ENCODE assay signal across 9 mouse cellular contexts in the genomic region with DNA sequence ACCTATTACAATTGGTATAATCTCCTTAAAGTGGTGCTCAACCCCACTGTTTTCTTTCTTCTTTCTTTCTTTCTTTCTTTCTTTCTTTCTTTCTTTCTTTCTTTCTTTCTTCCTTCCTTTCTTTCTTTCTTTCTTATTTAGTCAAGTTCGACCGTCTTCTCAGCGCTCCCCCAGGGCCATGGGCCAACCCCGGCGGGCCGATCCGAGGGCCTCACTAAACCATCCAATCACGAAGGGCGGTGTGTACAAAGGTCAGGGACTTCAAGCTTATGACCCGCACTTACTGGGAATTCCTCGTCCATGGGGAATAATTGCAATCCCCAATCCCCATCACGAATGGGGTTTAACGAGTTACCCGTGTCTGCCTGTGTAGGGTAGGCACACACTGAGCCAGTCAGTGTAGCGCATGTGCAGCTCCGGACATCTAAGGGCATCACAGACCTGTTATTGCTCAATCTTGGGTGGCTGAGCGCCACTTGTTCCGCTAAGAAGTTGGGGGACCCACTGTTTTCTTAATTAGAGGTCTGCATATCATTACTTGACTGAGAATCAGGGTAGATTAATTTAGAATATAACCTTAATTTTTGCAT. TPM values are rescaled to one million over a fixed set of nuclear protein-coding genes. Genes with fewer than 3 reads are reported as not detected.
DNase-seq lines count a peak whose midpoint lies in the region; ATAC-seq and TF ChIP-seq lines count a peak whose summit lies in the region.
"Had no signal": no experiment of that assay in that cellular context is flagged by ENCODE, and none has a peak within 500 bp of the region (broad histone marks: within the 10 kb centered on the region; RNA-seq: fewer than 3 reads in every experiment).

No protein-coding gene starts in this region.

- intact Hi-C loops in gastrocnemius, adult 2 months (cut with DNase I): no loop called here

- no peak overlapping the region for H3K9ac ChIP-seq in intestine, embryonic 16.5 days (ENCODE audit: low read depth, low read length)
- no peak overlapping the region for H3K9ac ChIP-seq in lung, embryonic 16.5 days (ENCODE audit: low read length)

- DNase-seq in 3T3-L1 (ENCODE audit: low read depth, low spot score) (peak; percentile 99), G1E (ENCODE audit: low spot score) (peak; percentile 100)
- DNase-seq in cerebellum, postnatal 10 days: peak; percentile 79 to 87
- DNase-seq in gastrocnemius, adult 2 months: peak; percentile 74
- DNase-seq in retina, adult 2 months (ENCODE audit: low read depth, low spot score): peak; percentile 72
- peak; percentile 70 for DNase-seq in urinary bladder, postnatal 10 days (ENCODE audit: low spot score)

- TF ChIP-seq CTCF in G1E (IDR thresholded peaks at IDR 0.05; ENCODE audit: low read depth, low read length): no peak
- TF ChIP-seq CTCF in gastrocnemius, adult 2 months (IDR thresholded peaks at IDR 0.05): no peak

- no peaks in the 10 kb centered on the region for H3K9me3 ChIP-seq in G1E (replicated peaks)
- H3K9me3 ChIP-seq in intestine, embryonic 16.5 days (ENCODE audit: control insufficient read depth, low read length): no peaks in the 10 kb centered on the region
- H3K9me3 ChIP-seq in lung, embryonic 16.5 days (ENCODE audit: control insufficient read depth, low read length): peaks cover 3% of the 10 kb centered on the region; the same call in 1 of the 2 replicates

- no peaks in the 10 kb centered on the region for H3K4me1 ChIP-seq in G1E (ENCODE audit: insufficient read depth, low read depth, low read length)
- no peaks in the 10 kb centered on the region for H3K4me1 ChIP-seq in intestine, embryonic 16.5 days (ENCODE audit: control insufficient read depth, insufficient read depth, low read length)
- H3K4me1 ChIP-seq in lung, embryonic 16.5 days (replicated peaks; ENCODE audit: control insufficient read depth, insufficient read depth, low read length): no peaks in the 10 kb centered on the region

- H3K36me3 ChIP-seq in G1E (replicated peaks): no peaks in the 10 kb centered on the region
- no peaks in the 10 kb centered on the region for H3K36me3 ChIP-seq in intestine, embryonic 16.5 days (ENCODE audit: control insufficient read depth, insufficient read depth, low read length)
- H3K36me3 ChIP-seq in lung, embryonic 16.5 days (ENCODE audit: control insufficient read depth, insufficient read depth, low read length): no peaks in the 10 kb centered on the region

- no peaks in the 10 kb centered on the region for H3K27me3 ChIP-seq in G1E (ENCODE audit: insufficient read depth, low read length)
- H3K27me3 ChIP-seq in intestine, embryonic 16.5 days (replicated peaks; ENCODE audit: control insufficient read depth, insufficient read depth, low read length): no peaks in the 10 kb centered on the region
- H3K27me3 ChIP-seq in lung, embryonic 16.5 days (ENCODE audit: control insufficient read depth, insufficient read depth, low read depth, low read length): no peaks in the 10 kb centered on the region

- H3K27ac ChIP-seq in gastrocnemius, adult 2 months: no peak overlapping the region
- no peak overlapping the region for H3K27ac ChIP-seq in intestine, embryonic 16.5 days (ENCODE audit: low read length)
- H3K27ac ChIP-seq in lung, embryonic 16.5 days (ENCODE audit: low read length): no peak overlapping the region

- 60% methylated on average over 18 of the region's 18 CpGs for WGBS in intestine, embryonic 16.5 days
- WGBS in lung, embryonic 16.5 days: 62% methylated on average over 18 of the region's 18 CpGs

- H3K4me3 ChIP-seq in G1E (ENCODE audit: low read depth, low read length): no peak overlapping the region
- H3K4me3 ChIP-seq in gastrocnemius, adult 2 months: no peak overlapping the region
- H3K4me3 ChIP-seq in intestine, embryonic 16.5 days (ENCODE audit: low read length): no peak overlapping the region
- no peak overlapping the region for H3K4me3 ChIP-seq in lung, embryonic 16.5 days (ENCODE audit: low read length)

- H3K4me2 ChIP-seq in intestine, embryonic 16.5 days (ENCODE audit: low read depth, low read length): no peak overlapping the region
- H3K4me2 ChIP-seq in lung, embryonic 16.5 days (ENCODE audit: low read depth, low read length): no peak overlapping the region

- ATAC-seq in G1E (ENCODE audit: extremely low read depth, insufficient number of reproducible peaks, low FRiP score, poor library complexity, severe bottlenecking): peak; percentile 100
- ATAC-seq in intestine, embryonic 16.5 days: peak; percentile 100
- ATAC-seq in lung, embryonic 16.5 days (ENCODE audit: low read depth): peak; percentile 100

RNA-seq across cellular contexts. Expression of gene Cd209a, which starts 5.6 kb away (rescaled TPM):
- not detected in 2 replicates for total RNA-seq in G1E (2014; fragmentation: Nextera tagmentation)
- 0.17 TPM in 1 of 2 replicates, not detected in the other for total RNA-seq in G1E (2017)
- not detected in 2 replicates for polyA plus RNA-seq in G1E (2012)
- total RNA-seq in gastrocnemius, adult 2 months (2021): under 1 TPM; 0.50 to 0.71 TPM
- polyA plus RNA-seq in intestine, embryonic 16.5 days (2015; fragmentation: Nextera tagmentation; extraction: Ambion mirVana): 0.12 and 0.20 TPM in 2 replicates
- polyA plus RNA-seq in lung, embryonic 16.5 days (2015; fragmentation: Nextera tagmentation; extraction: Ambion mirVana): 0.30 and 0.47 TPM in 2 replicates

RNA-seq across cellular contexts. Expression of gene Clec4g, which starts 33.9 kb away (rescaled TPM):
- total RNA-seq in G1E (2014; fragmentation: Nextera tagmentation) (not detected in 2 replicates), G1E (2017) (0.11 TPM in 1 of 2 replicates, not detected in the other)
- not detected in 2 replicates for polyA plus RNA-seq in G1E (2012)
- total RNA-seq in gastrocnemius, adult 2 months (2021): not detected
- 0.37 TPM in 1 of 2 replicates, not detected in the other for polyA plus RNA-seq in intestine, embryonic 16.5 days (2015; fragmentation: Nextera tagmentation; extraction: Ambion mirVana)
- 0.43 and 0.62 TPM in 2 replicates for polyA plus RNA-seq in lung, embryonic 16.5 days (2015; fragmentation: Nextera tagmentation; extraction: Ambion mirVana)
- total RNA-seq: layer of hippocampus, adult 18-20 months had no signal
